Mouse (Mus musculus): ENCODE measurements around the gene Arhgap15. TPM values are rescaled to one million over a fixed set of nuclear protein-coding genes. Genes with fewer than 3 reads are reported as not detected.

The Arhgap15 gene
- total RNA-seq, 2 experiments from 2014 or later = 9.4 to 9.8 TPM

- DNase-seq (ENCODE audit: extremely low spot score in 1 of 2, low spot score in 1 of 2) = no peak
Observed at GRCm38 (mm10) chr2:44102351-44102750, 353.7 kb downstream of the Arhgap15 start.

- DNase-seq (ENCODE audit: extremely low spot score in 1 of 2, low spot score in 1 of 2) = no peak
Observed at GRCm38 (mm10) chr2:44103321-44103720, 354.7 kb downstream of the Arhgap15 start.

GRCm38 (mm10) chr2:44103742-44104141 lies 355.1 kb downstream of the Arhgap15 start:
- no peak for DNase-seq (ENCODE audit: extremely low spot score in 1 of 2, low spot score in 1 of 2)

GRCm38 (mm10) chr2:44104282-44105197 lies 355.9 kb downstream of the Arhgap15 start:
- peak in 1 of 2 experiments; percentile 18 for DNase-seq (ENCODE audit: extremely low spot score in 1 of 2, low spot score in 1 of 2)

GRCm38 (mm10) chr2:44105198-44105555 lies 356.6 kb downstream of the Arhgap15 start:
- no peak for DNase-seq (ENCODE audit: extremely low spot score in 1 of 2, low spot score in 1 of 2)

GRCm38 (mm10) chr2:44106359-44106758 lies 357.7 kb downstream of the Arhgap15 start:
- DNase-seq (ENCODE audit: extremely low spot score in 1 of 2, low spot score in 1 of 2) = no peak

GRCm38 (mm10) chr2:44111276-44111675 lies 362.7 kb downstream of the Arhgap15 start:
- DNase-seq (ENCODE audit: extremely low spot score in 1 of 2, low spot score in 1 of 2) = no peak

GRCm38 (mm10) chr2:44112990-44113798 lies 364.6 kb downstream of the Arhgap15 start:
- no peak for DNase-seq (ENCODE audit: extremely low spot score in 1 of 2, low spot score in 1 of 2)

GRCm38 (mm10) chr2:44114296-44114695 lies 365.7 kb downstream of the Arhgap15 start:
- DNase-seq (ENCODE audit: extremely low spot score in 1 of 2, low spot score in 1 of 2) = no peak

GRCm38 (mm10) chr2:44121162-44121561 lies 372.5 kb downstream of the Arhgap15 start:
- DNase-seq (ENCODE audit: extremely low spot score in 1 of 2, low spot score in 1 of 2) = no peak

- no peak for DNase-seq (ENCODE audit: extremely low spot score in 1 of 2, low spot score in 1 of 2)
Observed at GRCm38 (mm10) chr2:44123246-44123645, 374.6 kb downstream of the Arhgap15 start.

- no peak for DNase-seq (ENCODE audit: extremely low spot score in 1 of 2, low spot score in 1 of 2)
Observed at GRCm38 (mm10) chr2:44124093-44124492, 375.5 kb downstream of the Arhgap15 start.

- no peak for DNase-seq (ENCODE audit: extremely low spot score in 1 of 2, low spot score in 1 of 2)
Observed at GRCm38 (mm10) chr2:44124683-44125082, 376.1 kb downstream of the Arhgap15 start.

- DNase-seq (ENCODE audit: extremely low spot score in 1 of 2, low spot score in 1 of 2) = no peak
Observed at GRCm38 (mm10) chr2:44126044-44126695, 377.5 kb downstream of the Arhgap15 start.

GRCm38 (mm10) chr2:44129533-44129932 lies 380.9 kb downstream of the Arhgap15 start:
- DNase-seq (ENCODE audit: extremely low spot score in 1 of 2, low spot score in 1 of 2) = no peak

- no peak for DNase-seq (ENCODE audit: extremely low spot score in 1 of 2, low spot score in 1 of 2)
Observed at GRCm38 (mm10) chr2:44131271-44131670, 382.6 kb downstream of the Arhgap15 start.

GRCm38 (mm10) chr2:44134796-44135195 lies 386.2 kb downstream of the Arhgap15 start:
- no peak for DNase-seq (ENCODE audit: extremely low spot score in 1 of 2, low spot score in 1 of 2)

- no peak for DNase-seq (ENCODE audit: extremely low spot score in 1 of 2, low spot score in 1 of 2)
Observed at GRCm38 (mm10) chr2:44140455-44140854, 391.8 kb downstream of the Arhgap15 start.

GRCm38 (mm10) chr2:44142152-44142551 lies 393.5 kb downstream of the Arhgap15 start:
- DNase-seq (ENCODE audit: extremely low spot score in 1 of 2, low spot score in 1 of 2) = no peak

- DNase-seq (ENCODE audit: extremely low spot score in 1 of 2, low spot score in 1 of 2) = no peak
Observed at GRCm38 (mm10) chr2:44142611-44143010, 394.0 kb downstream of the Arhgap15 start.

Data from layer of hippocampus, postnatal 25 days (tissue).